Mouse (Mus musculus): ENCODE data around the gene Grin3b. TPM values are rescaled to one million over a fixed set of nuclear protein-coding genes. Genes with fewer than 3 reads are reported as not detected.

Gene Grin3b
- polyA plus RNA-seq, 2 experiments: 0.23 to 0.72 TPM

DNA sequence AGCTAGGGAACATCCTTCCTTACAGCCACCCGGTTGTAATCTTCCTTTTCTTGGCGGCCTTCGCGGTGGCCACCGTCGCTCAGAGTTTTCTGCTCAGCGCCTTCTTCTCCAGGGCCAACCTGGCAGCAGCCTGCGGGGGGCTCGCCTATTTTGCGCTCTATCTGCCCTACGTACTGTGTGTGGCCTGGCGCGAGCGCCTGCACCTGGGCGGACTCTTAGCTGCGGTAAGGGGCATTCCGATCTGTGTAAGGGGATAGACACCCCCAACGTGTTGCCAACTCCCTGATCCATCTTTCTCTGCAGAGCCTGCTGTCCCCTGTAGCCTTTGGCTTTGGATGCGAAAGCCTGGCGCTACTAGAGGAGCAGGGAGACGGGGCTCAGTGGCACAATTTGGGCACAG, 32.3 kb downstream of the Grin3b start:
- no peak for TF ChIP-seq POLR2A (IDR thresholded peaks at IDR 0.05; ENCODE audit: borderline replicate concordance, extremely low read depth, insufficient read depth, insufficient read length)
- Histone ChIP-seq H3K9ac (ENCODE audit: low read depth, low read length, severe bottlenecking) (0 out of 2 replicates have a peak overlapping the region, but pooled peaks have one; percentile 16), H3K27me3 (ENCODE audit: control insufficient read depth, insufficient read depth, low read length) (peaks cover 10% of the 10 kb centered on the region; the same call in 1 of the 2 replicates), H3K4me1 (ENCODE audit: control insufficient read depth, insufficient read depth, low read length) (peaks cover 9% of the 10 kb centered on the region), H3K27ac (replicated peaks; ENCODE audit: low read depth, low read length) (no peak overlapping the region), H3K4me3 (replicated peaks; ENCODE audit: low read length) (no peak overlapping the region), H3K9me3 (ENCODE audit: control insufficient read depth, low read length) (no peaks in the 10 kb centered on the region), H3K4me2 (replicated peaks; ENCODE audit: low read depth, low read length, severe bottlenecking) (no peak overlapping the region), H3K36me3 (ENCODE audit: control insufficient read depth, insufficient read depth, low read length) (no peaks in the 10 kb centered on the region)
- ATAC-seq (ENCODE audit: low FRiP score, low read depth) (no peak), DNase-seq (ENCODE audit: low spot score) (no peak)
- WGBS: 23% methylated on average over 20 of the region's 21 CpGs

DNA sequence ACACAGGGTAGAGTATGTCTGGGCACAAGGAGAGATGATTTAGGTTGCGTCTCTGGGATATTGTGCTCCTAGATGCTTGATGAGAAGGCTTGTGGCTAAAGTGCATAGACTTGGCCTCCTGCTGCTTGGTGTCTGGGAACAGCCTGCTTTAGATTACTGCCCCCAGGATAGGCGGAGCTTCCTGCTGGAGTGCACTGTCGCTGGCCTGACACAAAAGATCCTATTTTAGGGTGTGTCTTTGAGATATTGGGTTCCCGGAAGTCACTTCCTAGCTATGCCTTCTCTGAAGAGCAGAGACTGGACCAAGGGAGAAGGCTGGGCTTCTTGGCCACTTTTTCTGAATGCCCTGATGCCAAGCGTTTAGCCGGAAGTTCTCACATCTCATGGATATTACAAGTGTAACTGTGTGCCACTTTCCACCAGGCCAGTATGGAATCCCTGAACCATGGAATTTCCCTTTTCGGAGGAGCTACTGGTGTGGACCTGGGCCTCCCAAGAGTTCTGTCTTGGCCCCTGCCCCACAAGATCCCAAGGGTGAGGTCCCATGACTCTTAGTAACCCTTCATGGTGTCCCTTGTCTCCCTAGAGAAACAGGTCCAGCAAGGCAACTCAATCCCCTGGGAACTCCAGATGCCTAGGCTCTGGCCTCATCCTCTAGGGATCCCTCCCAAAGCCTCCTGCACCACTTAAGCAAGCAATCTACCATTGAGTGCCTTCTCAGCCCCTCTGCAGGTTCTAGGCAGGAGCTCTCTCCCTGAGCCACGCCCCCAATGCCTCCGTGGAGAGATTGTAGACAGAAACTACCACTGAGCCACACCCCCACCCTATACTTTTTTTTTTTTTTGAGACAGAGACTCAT, 33.1 kb downstream of the Grin3b start:
- Histone ChIP-seq H3K4me1 (ENCODE audit: control insufficient read depth, insufficient read depth, low read length) (peaks cover 8% of the 10 kb centered on the region; the same call in 1 of the 2 replicates), H3K27me3 (ENCODE audit: control insufficient read depth, insufficient read depth, low read length) (peaks cover 10% of the 10 kb centered on the region; the same call in 1 of the 2 replicates), H3K9ac (ENCODE audit: low read depth, low read length, severe bottlenecking) (no peak overlapping the region), H3K36me3 (ENCODE audit: control insufficient read depth, insufficient read depth, low read length) (no peaks in the 10 kb centered on the region), H3K4me3 (replicated peaks; ENCODE audit: low read length) (no peak overlapping the region), H3K27ac (replicated peaks; ENCODE audit: low read depth, low read length) (no peak overlapping the region), H3K9me3 (ENCODE audit: control insufficient read depth, low read length) (no peaks in the 10 kb centered on the region), H3K4me2 (replicated peaks; ENCODE audit: low read depth, low read length, severe bottlenecking) (no peak overlapping the region)
- DNase-seq (ENCODE audit: low spot score) (no peak), ATAC-seq (ENCODE audit: low FRiP score, low read depth) (no peak)
- WGBS: 59% methylated on average over 9 of the region's 9 CpGs
- no peak for TF ChIP-seq POLR2A (IDR thresholded peaks at IDR 0.05; ENCODE audit: borderline replicate concordance, extremely low read depth, insufficient read depth, insufficient read length)

DNA sequence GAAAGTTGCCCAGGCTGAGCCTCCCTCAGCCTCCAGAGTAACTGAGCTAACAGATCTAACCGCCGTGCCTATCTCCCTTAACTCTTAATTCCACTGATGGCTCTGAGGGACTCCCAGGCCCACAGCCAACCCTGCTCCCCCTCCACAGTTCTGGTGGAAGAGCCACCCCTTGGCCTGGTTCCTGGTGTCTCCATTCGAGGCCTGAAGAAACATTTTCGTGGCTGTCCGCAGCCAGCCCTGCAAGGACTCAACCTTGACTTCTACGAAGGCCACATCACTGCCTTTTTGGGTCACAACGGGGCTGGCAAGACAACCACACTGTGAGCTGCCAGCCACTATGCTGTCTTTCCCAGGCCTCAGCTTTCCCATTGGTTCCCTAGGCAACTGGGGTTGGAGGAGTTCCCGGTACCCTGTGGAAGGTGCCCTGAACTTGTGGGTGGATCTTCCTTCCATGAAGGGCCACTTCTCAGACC, 33.8 kb downstream of the Grin3b start:
- H3K27ac ChIP-seq (replicated peaks; ENCODE audit: low read depth, low read length): no peak overlapping the region
- no peaks in the 10 kb centered on the region for H3K9me3 ChIP-seq (ENCODE audit: control insufficient read depth, low read length)
- no peak overlapping the region for H3K4me3 ChIP-seq (replicated peaks; ENCODE audit: low read length)
- peaks cover 8% of the 10 kb centered on the region; the same call in 1 of the 2 replicates for H3K4me1 ChIP-seq (ENCODE audit: control insufficient read depth, insufficient read depth, low read length)
- no peak for DNase-seq (ENCODE audit: low spot score)
- no peak for TF ChIP-seq POLR2A (IDR thresholded peaks at IDR 0.05; ENCODE audit: borderline replicate concordance, extremely low read depth, insufficient read depth, insufficient read length)
- no peak for ATAC-seq (ENCODE audit: low FRiP score, low read depth)
- H3K4me2 ChIP-seq (replicated peaks; ENCODE audit: low read depth, low read length, severe bottlenecking): no peak overlapping the region
- no peaks in the 10 kb centered on the region for H3K36me3 ChIP-seq (ENCODE audit: control insufficient read depth, insufficient read depth, low read length)
- WGBS: 88% methylated on average over 8 of the region's 8 CpGs
- H3K27me3 ChIP-seq (ENCODE audit: control insufficient read depth, insufficient read depth, low read length): peaks cover 10% of the 10 kb centered on the region; the same call in 1 of the 2 replicates
- no peak overlapping the region for H3K9ac ChIP-seq (ENCODE audit: low read depth, low read length, severe bottlenecking)

DNA sequence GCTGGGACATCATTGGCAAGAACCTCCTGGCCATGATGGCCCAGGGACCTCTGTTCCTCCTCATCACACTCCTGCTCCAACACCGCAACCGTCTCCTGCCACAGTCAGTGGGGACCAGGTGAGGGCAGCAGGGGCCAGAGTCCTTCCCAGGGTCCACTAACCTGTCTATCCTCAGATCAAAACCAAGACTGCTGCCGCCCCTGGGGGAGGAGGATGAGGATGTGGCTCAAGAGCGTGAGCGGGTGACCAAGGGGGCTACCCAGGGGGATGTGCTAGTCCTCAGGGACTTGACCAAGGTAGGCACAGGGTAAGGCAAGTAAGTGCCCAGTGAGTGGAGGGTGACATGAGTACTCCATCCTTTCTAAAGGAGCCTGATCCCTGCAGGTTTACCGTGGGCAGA, 41.2 kb downstream of the Grin3b start:
- WGBS: 86% methylated on average over 6 of the region's 6 CpGs
- TF ChIP-seq POLR2A (IDR thresholded peaks at IDR 0.05; ENCODE audit: borderline replicate concordance, extremely low read depth, insufficient read depth, insufficient read length): no peak
- Histone ChIP-seq H3K4me3 (replicated peaks; ENCODE audit: low read length) (no peak overlapping the region), H3K36me3 (ENCODE audit: control insufficient read depth, insufficient read depth, low read length) (no peaks in the 10 kb centered on the region), H3K27ac (replicated peaks; ENCODE audit: low read depth, low read length) (no peak overlapping the region), H3K9ac (ENCODE audit: low read depth, low read length, severe bottlenecking) (no peak overlapping the region), H3K27me3 (ENCODE audit: control insufficient read depth, insufficient read depth, low read length) (peaks cover 42% of the 10 kb centered on the region), H3K9me3 (ENCODE audit: control insufficient read depth, low read length) (peaks cover 13% of the 10 kb centered on the region), H3K4me1 (ENCODE audit: control insufficient read depth, insufficient read depth, low read length) (no peaks in the 10 kb centered on the region), H3K4me2 (replicated peaks; ENCODE audit: low read depth, low read length, severe bottlenecking) (no peak overlapping the region)
- DNase-seq (ENCODE audit: low spot score) (no peak), ATAC-seq (ENCODE audit: low FRiP score, low read depth) (no peak)

DNA sequence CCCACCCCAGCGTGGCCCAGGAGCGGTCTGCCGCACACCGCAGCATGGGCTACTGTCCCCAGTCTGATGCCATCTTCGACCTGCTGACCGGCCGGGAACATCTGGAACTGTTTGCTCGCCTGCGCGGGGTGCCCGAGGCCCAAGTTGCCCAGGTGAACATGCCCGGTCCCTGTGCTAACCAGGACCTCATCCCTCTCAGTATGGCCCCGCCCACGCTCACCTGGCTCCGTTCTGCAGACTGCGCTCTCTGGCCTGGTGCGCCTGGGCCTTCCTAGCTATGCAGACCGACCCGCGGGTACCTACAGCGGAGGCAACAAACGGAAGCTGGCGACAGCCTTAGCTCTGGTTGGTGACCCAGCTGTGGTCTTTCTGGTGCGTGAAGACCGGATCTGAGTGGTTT, 43.1 kb downstream of the Grin3b start:
- WGBS: 26% methylated on average over 24 of the region's 25 CpGs
- no peak overlapping the region for H3K4me2 ChIP-seq (replicated peaks; ENCODE audit: low read depth, low read length, severe bottlenecking)
- no peaks in the 10 kb centered on the region for H3K36me3 ChIP-seq (ENCODE audit: control insufficient read depth, insufficient read depth, low read length)
- peaks cover 42% of the 10 kb centered on the region for H3K27me3 ChIP-seq (ENCODE audit: control insufficient read depth, insufficient read depth, low read length)
- H3K9ac ChIP-seq (ENCODE audit: low read depth, low read length, severe bottlenecking): no peak overlapping the region
- no peaks in the 10 kb centered on the region for H3K4me1 ChIP-seq (ENCODE audit: control insufficient read depth, insufficient read depth, low read length)
- H3K4me3 ChIP-seq (replicated peaks; ENCODE audit: low read length): no peak overlapping the region
- H3K9me3 ChIP-seq (ENCODE audit: control insufficient read depth, low read length): peaks cover 13% of the 10 kb centered on the region
- DNase-seq (ENCODE audit: low spot score) (no peak), ATAC-seq (ENCODE audit: low FRiP score, low read depth) (no peak)
- no peak overlapping the region for H3K27ac ChIP-seq (replicated peaks; ENCODE audit: low read depth, low read length)
- TF ChIP-seq POLR2A (IDR thresholded peaks at IDR 0.05; ENCODE audit: borderline replicate concordance, extremely low read depth, insufficient read depth, insufficient read length): no peak

All from limb, embryonic 14.5 days (tissue).